Mouse (Mus musculus): Measurements from ENCODE around the gene Lrguk. TPM values are rescaled to one million over a fixed set of nuclear protein-coding genes. Genes with fewer than 3 reads are reported as not detected.

Gene Lrguk
- 0.91 and 1.3 TPM in 2 replicates for polyA plus RNA-seq (2015; fragmentation: Nextera tagmentation; extraction: Ambion mirVana)

DNA sequence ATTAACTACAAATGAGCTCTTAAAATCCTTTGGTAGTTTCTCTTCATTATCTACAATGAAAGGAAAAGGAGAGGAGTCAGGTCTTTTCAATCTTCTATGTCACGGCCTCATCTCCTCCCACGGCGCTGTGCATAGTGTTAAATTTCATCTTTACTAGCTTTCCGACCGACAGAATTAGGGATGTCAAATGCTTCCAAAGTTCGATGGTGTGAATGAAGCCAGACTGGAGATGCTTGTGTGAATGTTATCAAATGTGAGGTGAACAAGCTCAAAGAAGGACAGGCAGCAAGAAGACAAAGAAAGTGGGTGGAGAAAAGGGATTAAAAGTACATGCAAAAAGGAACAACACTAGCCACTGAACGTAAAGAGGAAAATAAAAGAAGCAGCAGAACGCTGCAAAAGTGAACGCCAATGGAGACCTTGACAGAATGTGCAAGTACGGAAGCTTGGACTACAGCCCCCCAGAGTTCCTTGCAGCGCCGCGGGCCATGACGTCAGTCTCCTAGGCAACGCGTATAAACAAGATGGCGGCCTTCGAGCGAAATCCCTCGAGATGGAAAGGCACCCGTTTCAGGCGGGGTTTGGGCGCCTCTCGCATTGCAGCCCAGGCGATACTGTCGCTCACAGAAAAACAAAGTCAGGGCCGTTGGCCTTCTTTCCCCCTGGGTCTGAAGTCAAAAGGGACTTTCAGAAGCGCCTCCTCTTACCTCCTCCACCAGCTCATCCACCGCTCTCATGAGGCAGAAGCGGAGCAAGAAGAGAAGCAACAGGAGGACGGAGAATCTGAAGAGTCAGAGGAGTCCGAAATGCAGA is at the start of gene Lrguk:
Gene Lrguk (plus strand): TSS at position 516 of the 813 bp plus-strand sequence.
- peak; percentile 97 for ATAC-seq (ENCODE audit: low FRiP score, low TSS enrichment)
- H3K9me3 ChIP-seq (ENCODE audit: low read length), result no peaks in the 10 kb centered on the region
- H3K4me1 ChIP-seq (ENCODE audit: insufficient read depth, low read length), result peaks cover 8% of the 10 kb centered on the region; the same call in 1 of the 2 replicates
- H3K27me3 ChIP-seq (ENCODE audit: insufficient read depth, low read length), result no peaks in the 10 kb centered on the region
- H3K4me2 ChIP-seq (replicated peaks; ENCODE audit: low read depth, low read length), result peak within 1 kb of the TSS; percentile 93
- WGBS, result 2% methylated on average over 32 of the region's 32 CpGs
- peak within 1 kb of the TSS; percentile 75 for H3K9ac ChIP-seq (replicated peaks; ENCODE audit: low read length)
- H3K4me3 ChIP-seq (ENCODE audit: low read length), result peak within 1 kb of the TSS; percentile 67
- no peaks in the 10 kb centered on the region for H3K36me3 ChIP-seq (ENCODE audit: insufficient read depth, low read length)
- H3K27ac ChIP-seq (ENCODE audit: low read length), result peak within 1 kb of the TSS; percentile 78

DNA sequence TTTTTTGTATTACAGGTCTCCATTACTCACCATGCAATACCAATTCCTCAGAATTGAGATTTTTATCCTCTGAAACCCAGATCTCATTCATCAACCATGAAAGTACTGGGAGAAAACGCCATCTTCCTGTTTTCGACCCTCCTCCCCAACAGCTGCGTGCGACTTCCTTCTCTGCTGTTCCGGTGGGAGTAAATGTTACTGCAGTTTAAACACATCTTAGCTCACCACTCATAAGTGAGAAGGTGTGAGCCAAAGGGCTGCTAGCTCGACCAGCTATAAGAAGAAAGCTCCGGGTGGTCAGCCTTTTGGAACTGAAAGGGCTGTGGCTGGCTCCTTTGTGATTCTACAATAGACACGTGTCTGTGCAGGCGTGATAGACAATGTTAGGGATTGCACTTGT is 46.5 kb upstream of the Lrguk start:
- H3K4me1 ChIP-seq (ENCODE audit: insufficient read depth, low read length), result 0 out of 2 replicates have a peak, but pooled peaks cover 3% of the 10 kb centered on the region
- no peak overlapping the region for H3K9ac ChIP-seq (replicated peaks; ENCODE audit: low read length)
- no peak overlapping the region for H3K4me2 ChIP-seq (replicated peaks; ENCODE audit: low read depth, low read length)
- no peaks in the 10 kb centered on the region for H3K9me3 ChIP-seq (ENCODE audit: low read length)
- H3K4me3 ChIP-seq (ENCODE audit: low read length), result no peak overlapping the region
- H3K27me3 ChIP-seq (ENCODE audit: insufficient read depth, low read length), result no peaks in the 10 kb centered on the region
- ATAC-seq (ENCODE audit: low FRiP score, low TSS enrichment), result no peak
- no peaks in the 10 kb centered on the region for H3K36me3 ChIP-seq (ENCODE audit: insufficient read depth, low read length)
- 78% methylated on average over 9 of the region's 9 CpGs for WGBS
- H3K27ac ChIP-seq (ENCODE audit: low read length), result no peak overlapping the region

DNA sequence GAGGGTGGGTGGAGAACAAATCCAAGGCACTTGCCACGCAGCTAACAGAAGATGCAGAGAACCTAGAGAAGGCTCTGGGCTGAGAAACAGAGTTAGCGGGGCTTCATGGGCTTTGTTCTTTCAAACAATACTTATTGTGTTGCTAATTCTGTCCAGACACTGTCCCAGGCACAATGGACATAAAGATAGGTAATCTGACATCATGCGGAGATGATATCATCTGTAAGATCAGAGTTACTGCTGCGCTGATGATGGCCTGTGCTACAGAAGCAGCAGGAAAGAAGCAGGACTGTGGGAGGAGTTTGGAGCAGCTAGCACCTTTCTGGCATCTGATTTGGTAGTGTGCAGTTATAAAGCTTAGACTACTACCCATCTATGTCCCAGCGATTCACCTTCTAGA is 42.1 kb upstream of the Lrguk start:
- Histone ChIP-seq H3K4me1 (ENCODE audit: insufficient read depth, low read length) (no peaks in the 10 kb centered on the region), H3K9ac (replicated peaks; ENCODE audit: low read length) (no peak overlapping the region), H3K36me3 (ENCODE audit: insufficient read depth, low read length) (no peaks in the 10 kb centered on the region), H3K4me3 (ENCODE audit: low read length) (no peak overlapping the region), H3K9me3 (ENCODE audit: low read length) (no peaks in the 10 kb centered on the region), H3K4me2 (replicated peaks; ENCODE audit: low read depth, low read length) (no peak overlapping the region), H3K27me3 (ENCODE audit: insufficient read depth, low read length) (no peaks in the 10 kb centered on the region), H3K27ac (ENCODE audit: low read length) (no peak overlapping the region)
- ATAC-seq (ENCODE audit: low FRiP score, low TSS enrichment), result no peak
- 75% methylated on average over 5 of the region's 5 CpGs for WGBS

DNA sequence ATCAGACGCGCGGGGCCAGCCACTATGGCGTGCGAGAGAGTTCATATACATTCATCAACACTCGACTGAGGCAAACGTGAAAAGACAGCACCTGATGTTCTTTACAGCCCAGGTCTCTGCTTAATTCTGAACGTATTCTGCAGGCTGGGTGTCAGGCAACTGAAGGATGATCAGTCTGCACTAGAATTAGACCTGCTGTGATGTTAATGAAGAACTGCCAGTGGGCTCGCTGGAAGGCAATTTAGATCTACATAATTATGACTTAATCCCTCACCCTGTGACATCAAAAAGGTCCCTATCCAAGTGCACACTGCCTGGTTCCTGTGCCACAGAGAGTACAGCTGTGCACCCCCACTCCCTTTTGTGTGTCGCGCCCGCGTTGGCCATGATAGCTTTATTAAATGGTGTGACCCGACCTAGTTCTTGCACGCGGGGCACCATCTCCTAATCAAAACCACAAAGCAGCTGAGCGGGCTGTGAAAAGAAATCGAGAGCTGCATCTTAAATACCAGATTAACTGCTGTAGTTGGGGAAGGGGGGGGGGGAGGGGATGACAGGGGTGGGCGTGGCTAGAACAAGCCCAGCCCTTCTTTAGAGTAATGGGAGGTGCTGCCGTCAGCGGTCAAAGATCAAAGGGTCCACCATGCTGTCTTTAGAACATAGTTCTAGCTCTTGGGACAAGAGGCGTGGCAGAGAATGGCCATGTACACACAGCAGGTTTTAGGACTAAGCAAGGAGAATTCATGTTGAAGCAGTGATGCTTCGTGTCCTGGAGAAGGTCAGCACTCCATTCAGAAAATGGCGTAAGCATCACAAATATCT is 36.8 kb upstream of the Lrguk start:
- Histone ChIP-seq H3K9me3 (ENCODE audit: low read length) (no peaks in the 10 kb centered on the region), H3K27me3 (ENCODE audit: insufficient read depth, low read length) (no peaks in the 10 kb centered on the region), H3K36me3 (ENCODE audit: insufficient read depth, low read length) (no peaks in the 10 kb centered on the region), H3K4me1 (ENCODE audit: insufficient read depth, low read length) (no peaks in the 10 kb centered on the region), H3K27ac (ENCODE audit: low read length) (no peak overlapping the region), H3K4me3 (ENCODE audit: low read length) (no peak overlapping the region), H3K9ac (replicated peaks; ENCODE audit: low read length) (no peak overlapping the region), H3K4me2 (replicated peaks; ENCODE audit: low read depth, low read length) (no peak overlapping the region)
- WGBS, result 52% methylated on average over 24 of the region's 24 CpGs
- ATAC-seq (ENCODE audit: low FRiP score, low TSS enrichment), result no peak

DNA sequence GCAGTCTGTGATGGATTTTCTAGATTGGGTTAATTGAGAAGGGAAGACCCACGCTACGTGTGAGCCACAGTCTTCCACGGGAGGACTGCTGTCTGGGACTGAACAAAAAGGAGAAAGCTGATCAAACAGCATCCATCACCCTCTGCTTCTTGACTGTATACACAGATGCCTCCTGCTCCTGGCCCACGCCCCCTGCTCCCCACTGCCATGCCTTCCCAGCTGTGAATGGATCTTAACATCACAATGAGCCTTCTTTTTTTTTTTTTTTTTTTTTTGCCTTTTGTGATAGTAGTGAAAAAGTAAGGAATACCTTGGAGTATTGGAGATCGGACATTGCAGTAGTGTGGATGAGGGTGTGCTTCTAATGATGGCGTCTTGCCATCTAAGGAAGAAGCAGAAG is 35.4 kb upstream of the Lrguk start:
- no peak for ATAC-seq (ENCODE audit: low FRiP score, low TSS enrichment)
- 75% methylated on average over 6 of the region's 6 CpGs for WGBS
- Histone ChIP-seq H3K27me3 (ENCODE audit: insufficient read depth, low read length) (no peaks in the 10 kb centered on the region), H3K9ac (replicated peaks; ENCODE audit: low read length) (no peak overlapping the region), H3K4me1 (ENCODE audit: insufficient read depth, low read length) (no peaks in the 10 kb centered on the region), H3K9me3 (ENCODE audit: low read length) (no peaks in the 10 kb centered on the region), H3K27ac (ENCODE audit: low read length) (no peak overlapping the region), H3K36me3 (ENCODE audit: insufficient read depth, low read length) (no peaks in the 10 kb centered on the region), H3K4me2 (replicated peaks; ENCODE audit: low read depth, low read length) (no peak overlapping the region), H3K4me3 (ENCODE audit: low read length) (no peak overlapping the region)

GRCm38 (mm10) chr6:33998590-33998989 is 30.7 kb upstream of the Lrguk start:
- H3K9ac ChIP-seq (replicated peaks; ENCODE audit: low read length), result no peak overlapping the region
- H3K4me2 ChIP-seq (replicated peaks; ENCODE audit: low read depth, low read length), result no peak overlapping the region
- 0 out of 2 replicates have a peak, but pooled peaks cover 3% of the 10 kb centered on the region for H3K9me3 ChIP-seq (ENCODE audit: low read length)
- peak; percentile 82 for ATAC-seq (ENCODE audit: low FRiP score, low TSS enrichment)
- 35% methylated on average over 4 of the region's 4 CpGs for WGBS
- no peak overlapping the region for H3K27ac ChIP-seq (ENCODE audit: low read length)
- no peak overlapping the region for H3K4me3 ChIP-seq (ENCODE audit: low read length)
- H3K4me1 ChIP-seq (ENCODE audit: insufficient read depth, low read length), result no peaks in the 10 kb centered on the region
- H3K27me3 ChIP-seq (ENCODE audit: insufficient read depth, low read length), result no peaks in the 10 kb centered on the region
- no peaks in the 10 kb centered on the region for H3K36me3 ChIP-seq (ENCODE audit: insufficient read depth, low read length)

DNA sequence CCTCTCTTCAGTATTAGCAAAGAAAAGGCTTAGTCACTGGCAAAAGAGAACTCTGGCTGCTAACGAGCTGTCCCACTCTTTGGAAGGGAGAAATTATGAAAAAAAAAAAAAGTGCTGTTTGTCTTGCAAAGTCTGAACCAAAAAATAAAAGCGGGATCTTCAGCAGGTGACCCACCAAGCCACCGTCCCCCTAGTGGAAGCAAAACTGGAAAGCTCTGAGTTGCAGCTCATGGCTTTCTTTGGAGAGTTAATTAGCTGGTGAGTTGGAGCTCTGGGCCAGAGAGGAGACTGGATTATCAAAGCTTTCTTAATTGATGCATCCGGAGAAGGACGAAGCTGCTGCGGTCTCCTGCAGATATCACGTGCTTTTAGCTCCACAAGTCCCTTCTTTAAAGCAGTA is 29.7 kb upstream of the Lrguk start:
- H3K4me2 ChIP-seq (replicated peaks; ENCODE audit: low read depth, low read length), result no peak overlapping the region
- H3K9me3 ChIP-seq (ENCODE audit: low read length), result 0 out of 2 replicates have a peak, but pooled peaks cover 3% of the 10 kb centered on the region
- H3K36me3 ChIP-seq (ENCODE audit: insufficient read depth, low read length), result no peaks in the 10 kb centered on the region
- no peak for ATAC-seq (ENCODE audit: low FRiP score, low TSS enrichment)
- 40% methylated on average over 7 of the region's 7 CpGs for WGBS
- H3K27me3 ChIP-seq (ENCODE audit: insufficient read depth, low read length), result no peaks in the 10 kb centered on the region
- no peaks in the 10 kb centered on the region for H3K4me1 ChIP-seq (ENCODE audit: insufficient read depth, low read length)
- H3K27ac ChIP-seq (ENCODE audit: low read length), result no peak overlapping the region
- no peak overlapping the region for H3K4me3 ChIP-seq (ENCODE audit: low read length)
- no peak overlapping the region for H3K9ac ChIP-seq (replicated peaks; ENCODE audit: low read length)

DNA sequence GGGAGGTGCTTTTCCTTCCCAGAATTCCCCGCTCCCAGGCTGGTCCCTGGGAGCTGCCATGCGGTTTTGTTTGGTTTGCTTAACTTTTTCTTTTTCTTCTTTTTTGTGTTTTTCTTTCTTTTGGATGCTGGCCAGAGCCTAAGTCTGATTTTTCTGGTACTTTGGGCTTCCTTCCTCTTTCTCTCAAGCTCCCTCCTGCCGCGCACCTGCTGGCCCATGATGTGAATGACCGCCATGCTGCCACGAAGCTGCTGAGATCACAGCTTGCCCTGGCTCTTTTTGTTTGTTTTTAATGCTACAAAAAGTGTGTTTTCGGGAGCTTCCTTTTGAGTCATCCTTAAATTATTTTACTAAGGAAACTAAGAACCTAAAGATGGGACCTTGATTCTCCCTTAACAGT is 28.6 kb upstream of the Lrguk start:
- WGBS, result 87% methylated on average over 7 of the region's 7 CpGs

DNA sequence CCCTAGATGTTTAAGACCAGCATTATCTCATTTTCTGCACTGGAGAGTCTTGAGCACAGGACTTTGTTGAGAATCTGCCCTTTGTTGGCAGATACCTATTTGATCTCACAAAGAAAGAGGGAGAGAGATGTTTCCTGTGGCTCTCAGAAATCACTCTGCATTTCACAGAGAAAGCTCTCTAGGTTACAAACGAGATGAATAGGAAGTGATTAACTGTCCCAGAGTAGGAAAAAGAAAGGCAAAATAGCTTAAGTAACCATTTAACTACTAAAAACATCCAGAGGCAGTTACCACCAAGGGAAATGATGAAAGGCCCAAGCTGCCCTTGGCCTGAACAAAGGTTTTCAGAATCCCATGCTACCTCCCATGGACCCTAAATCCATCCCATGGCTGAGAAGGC is 26.2 kb upstream of the Lrguk start:
- Histone ChIP-seq H3K9ac (replicated peaks; ENCODE audit: low read length) (no peak overlapping the region), H3K4me1 (ENCODE audit: insufficient read depth, low read length) (no peaks in the 10 kb centered on the region), H3K4me3 (ENCODE audit: low read length) (no peak overlapping the region), H3K4me2 (replicated peaks; ENCODE audit: low read depth, low read length) (no peak overlapping the region), H3K9me3 (ENCODE audit: low read length) (0 out of 2 replicates have a peak, but pooled peaks cover 3% of the 10 kb centered on the region), H3K36me3 (ENCODE audit: insufficient read depth, low read length) (no peaks in the 10 kb centered on the region), H3K27ac (ENCODE audit: low read length) (no peak overlapping the region), H3K27me3 (ENCODE audit: insufficient read depth, low read length) (no peaks in the 10 kb centered on the region)
- WGBS, result 22% methylated on average over 1 of the region's 1 CpGs
- ATAC-seq (ENCODE audit: low FRiP score, low TSS enrichment), result no peak

More for the DNA sequence above, 28.6 kb upstream of the Lrguk start:
- Histone ChIP-seq H3K4me1 (ENCODE audit: insufficient read depth, low read length) (no peaks in the 10 kb centered on the region), H3K9ac (replicated peaks; ENCODE audit: low read length) (no peak overlapping the region), H3K36me3 (ENCODE audit: insufficient read depth, low read length) (no peaks in the 10 kb centered on the region), H3K4me2 (replicated peaks; ENCODE audit: low read depth, low read length) (no peak overlapping the region), H3K27me3 (ENCODE audit: insufficient read depth, low read length) (no peaks in the 10 kb centered on the region), H3K9me3 (ENCODE audit: low read length) (0 out of 2 replicates have a peak, but pooled peaks cover 3% of the 10 kb centered on the region), H3K4me3 (ENCODE audit: low read length) (no peak overlapping the region), H3K27ac (ENCODE audit: low read length) (no peak overlapping the region)
- no peak for ATAC-seq (ENCODE audit: low FRiP score, low TSS enrichment)

Measured in kidney, embryonic 16.5 days (tissue).